Comparison of ENCODE assay signal across 11 mouse cellular contexts in genomic region chr2:34355801-34356211, GRCm38 (mm10). TPM values are rescaled to one million over a fixed set of nuclear protein-coding genes. Genes with fewer than 3 reads are reported as not detected.
DNase-seq lines count a peak whose midpoint lies in the region; ATAC-seq lines count a peak whose summit lies in the region.
"Had no signal": no experiment of that assay in that cellular context is flagged by ENCODE, and none has a peak within 500 bp of the region (broad histone marks: within the 10 kb centered on the region; RNA-seq: fewer than 3 reads in every experiment).

No protein-coding gene starts in this region.

- no peaks in the 10 kb centered on the region for H3K27me3 ChIP-seq in embryonic facial prominence, embryonic 11.5 days (ENCODE audit: control insufficient read depth, insufficient read depth, low read length)
- no peaks in the 10 kb centered on the region for H3K27me3 ChIP-seq in midbrain, embryonic 14.5 days (ENCODE audit: control insufficient read depth, insufficient read depth, low read length)
- H3K27me3 ChIP-seq: stomach, embryonic 15.5 days had no signal

- H3K4me1 ChIP-seq in embryonic facial prominence, embryonic 11.5 days (ENCODE audit: control insufficient read depth, insufficient read depth, low read length), result no peaks in the 10 kb centered on the region
- H3K4me1 ChIP-seq in midbrain, embryonic 14.5 days (ENCODE audit: control insufficient read depth, insufficient read depth, low read length), result peaks cover 51% of the 10 kb centered on the region

- no peak overlapping the region for H3K4me3 ChIP-seq in embryonic facial prominence, embryonic 11.5 days (ENCODE audit: low read depth, low read length)
- H3K4me3 ChIP-seq in midbrain, embryonic 14.5 days (replicated peaks; ENCODE audit: low read depth, low read length), result no peak overlapping the region
- H3K4me3 ChIP-seq: stomach, embryonic 15.5 days had no signal

- peak; percentile 24 for DNase-seq in embryo, embryonic 10 days (ENCODE audit: low spot score)
- no peak for DNase-seq in embryo, embryonic 9.5 days (ENCODE audit: extremely low spot score)
- peak; percentile 25 for DNase-seq in 3T3-L1 (ENCODE audit: low read depth, low spot score)
- DNase-seq in embryonic facial prominence, embryonic 11.5 days (ENCODE audit: low spot score), result peak; percentile 65
- DNase-seq in midbrain, embryonic 14.5 days, result peak; percentile 78
- DNase-seq in right cerebral cortex, postnatal 14 days, result no peak
- DNase-seq in Muller cell, postnatal 12 days (ENCODE audit: inconsistent ontology term), result no peak
- no peak for DNase-seq in cerebellum, postnatal 4 days (ENCODE audit: low spot score in 2 of 2)
- DNase-seq: layer of hippocampus, adult 9-11 months had no signal

- H3K4me2 ChIP-seq in embryonic facial prominence, embryonic 11.5 days (ENCODE audit: low read depth, low read length), result no peak overlapping the region
- peak overlapping the region; percentile 23 for H3K4me2 ChIP-seq in midbrain, embryonic 14.5 days (ENCODE audit: low read length)
- H3K4me2 ChIP-seq: stomach, embryonic 15.5 days had no signal

- H3K36me3 ChIP-seq in embryonic facial prominence, embryonic 11.5 days (replicated peaks; ENCODE audit: control insufficient read depth, insufficient read depth, low read depth, low read length), result no peaks in the 10 kb centered on the region
- no peaks in the 10 kb centered on the region; the same call in 1 of the 2 replicates for H3K36me3 ChIP-seq in midbrain, embryonic 14.5 days (ENCODE audit: control insufficient read depth, insufficient read depth, low read length)
- H3K36me3 ChIP-seq: stomach, embryonic 15.5 days had no signal

- no peak overlapping the region for H3K27ac ChIP-seq in embryonic facial prominence, embryonic 11.5 days (replicated peaks; ENCODE audit: low read depth, low read length)
- H3K27ac ChIP-seq in midbrain, embryonic 14.5 days (replicated peaks; ENCODE audit: low read depth, low read length), result peak overlapping the region; percentile 71
- H3K27ac ChIP-seq: macrophage; stomach, embryonic 15.5 days had no signal

- 47% methylated on average over 7 of the region's 7 CpGs for WGBS in embryonic facial prominence, embryonic 11.5 days
- 29% methylated on average over 7 of the region's 7 CpGs for WGBS in midbrain, embryonic 14.5 days

- H3K9me3 ChIP-seq in embryonic facial prominence, embryonic 11.5 days (replicated peaks; ENCODE audit: control insufficient read depth, low read length), result no peaks in the 10 kb centered on the region
- no peaks in the 10 kb centered on the region for H3K9me3 ChIP-seq in midbrain, embryonic 14.5 days (ENCODE audit: control insufficient read depth, low read length)
- H3K9me3 ChIP-seq: stomach, embryonic 15.5 days had no signal

- no peak overlapping the region for H3K9ac ChIP-seq in embryonic facial prominence, embryonic 11.5 days (replicated peaks; ENCODE audit: low read length)
- H3K9ac ChIP-seq in midbrain, embryonic 14.5 days (replicated peaks; ENCODE audit: low read length), result peak overlapping the region; percentile 39
- H3K9ac ChIP-seq: stomach, embryonic 15.5 days had no signal

- no peak for ATAC-seq in embryonic facial prominence, embryonic 11.5 days (replicated peaks; ENCODE audit: insufficient number of reproducible peaks, low FRiP score, low TSS enrichment, low read depth)
- no peak for ATAC-seq in midbrain, embryonic 14.5 days (ENCODE audit: low FRiP score, low TSS enrichment)

RNA-seq across cellular contexts. Expression of gene Pbx3, which starts 17.1 kb away (rescaled TPM):
- 48.9 and 53.2 TPM in 2 replicates for polyA plus RNA-seq in embryonic facial prominence, embryonic 11.5 days (2014; fragmentation: Nextera tagmentation; extraction: Ambion mirVana)
- polyA plus RNA-seq in midbrain, embryonic 14.5 days (2014; fragmentation: Nextera tagmentation; extraction: Ambion mirVana), result 141 and 150 TPM in 2 replicates

RNA-seq across cellular contexts. Expression of gene Mapkap1, which starts 50.8 kb away (rescaled TPM):
- polyA plus RNA-seq in embryonic facial prominence, embryonic 11.5 days (2014; fragmentation: Nextera tagmentation; extraction: Ambion mirVana), result 92.0 and 103 TPM in 2 replicates
- polyA plus RNA-seq in midbrain, embryonic 14.5 days (2014; fragmentation: Nextera tagmentation; extraction: Ambion mirVana), result 81.5 and 94.6 TPM in 2 replicates

Comparison
In these comparisons a context has a peak if more than half of its experiments do, and no peak if none do; other contexts are left out.
1. DNase-seq: peak in embryo, embryonic 10 days (single experiment), 3T3-L1 (single experiment), embryonic facial prominence, embryonic 11.5 days (single experiment) and midbrain, embryonic 14.5 days (single experiment); none in embryo, embryonic 9.5 days (single experiment), right cerebral cortex, postnatal 14 days (single experiment), Muller cell, postnatal 12 days (single experiment) and cerebellum, postnatal 4 days (0 of 2).